Mouse (Mus musculus): Measurements from ENCODE around the gene Sox10. TPM values are rescaled to one million over a fixed set of nuclear protein-coding genes. Genes with fewer than 3 reads are reported as not detected.
A peak's percentile ranks its signal among the peaks of the same experiment; 100 is the strongest.

Gene Sox10
- total and polyA plus RNA-seq, 3 experiments = 0.11 TPM; not detected in 2

DNA sequence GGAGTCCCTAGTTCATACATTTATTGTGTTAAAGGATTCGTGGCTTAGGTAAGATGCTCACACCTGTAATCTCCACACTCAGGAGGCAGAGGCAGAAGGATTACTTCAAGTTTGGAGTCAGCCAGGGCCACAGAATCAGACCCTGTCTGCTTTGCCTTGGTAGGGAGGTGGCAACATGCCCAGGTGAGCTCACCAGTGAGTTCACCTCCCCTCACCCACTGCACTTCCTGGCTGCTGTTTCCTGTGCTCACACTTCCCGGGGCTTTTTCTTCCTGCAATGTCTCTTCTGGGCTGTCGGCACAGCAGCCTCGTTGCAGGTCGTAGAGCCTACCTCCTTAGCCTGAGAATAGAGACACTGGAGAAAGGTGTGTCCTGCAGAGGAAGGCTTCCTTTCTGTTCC is 49.8 kb downstream of the Sox10 start:
- peaks cover 5% of the 10 kb centered on the region for H3K4me1 ChIP-seq (ENCODE audit: insufficient read depth, low read depth, low read length)

DNA sequence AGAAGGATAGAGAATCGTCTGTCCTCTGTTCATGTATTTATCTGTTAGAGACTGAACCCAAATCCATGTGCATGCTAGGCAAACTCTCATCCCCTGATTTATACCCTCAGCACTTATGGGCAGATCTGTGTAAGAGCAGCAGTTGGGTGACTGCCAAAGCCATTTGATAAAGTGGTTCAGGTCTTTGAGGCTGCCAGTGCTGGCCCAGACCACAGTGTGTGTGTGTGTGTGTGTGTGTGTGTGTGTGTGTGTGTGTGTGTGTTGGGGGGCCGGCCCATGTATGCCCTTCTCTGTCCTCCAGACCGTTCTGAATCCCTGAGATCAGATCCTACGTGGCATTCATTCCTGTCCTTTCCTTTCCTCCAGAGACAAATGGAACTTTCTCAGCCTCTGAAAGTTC is 53.3 kb downstream of the Sox10 start:
- TF ChIP-seq POLR2AphosphoS5 (IDR thresholded peaks at IDR 0.05; ENCODE audit: insufficient replicate concordance, low read depth, low read length) = no peak
- TF ChIP-seq TAL1 (conservative IDR thresholded peaks at IDR 0.05; ENCODE audit: low read depth, low read length) = no peak
- no peak for TF ChIP-seq GATA1 (IDR thresholded peaks at IDR 0.05; ENCODE audit: borderline replicate concordance, low read length)
- no peak for TF ChIP-seq GATA2 (IDR thresholded peaks at IDR 0.05; ENCODE audit: borderline replicate concordance, low read depth, low read length)
- no peak for TF ChIP-seq CTCF (IDR thresholded peaks at IDR 0.05; ENCODE audit: low read depth, low read length)
- DNase-seq (ENCODE audit: low spot score) (no peak), ATAC-seq (ENCODE audit: extremely low read depth, insufficient number of reproducible peaks, low FRiP score, poor library complexity, severe bottlenecking) (no peak)
- no peak overlapping the region for H3K4me3 ChIP-seq (ENCODE audit: low read depth, low read length)
- peaks cover 27% of the 10 kb centered on the region for H3K4me1 ChIP-seq (ENCODE audit: insufficient read depth, low read depth, low read length)
- peaks cover 40% of the 10 kb centered on the region for H3K36me3 ChIP-seq (replicated peaks)
- H3K9me3 ChIP-seq (replicated peaks) = no peaks in the 10 kb centered on the region
- peaks cover 28% of the 10 kb centered on the region for H3K27me3 ChIP-seq (ENCODE audit: insufficient read depth, low read length)

More for the DNA sequence above, 49.8 kb downstream of the Sox10 start:
- ATAC-seq (ENCODE audit: extremely low read depth, insufficient number of reproducible peaks, low FRiP score, poor library complexity, severe bottlenecking) = no peak
- 0 out of 2 replicates have a peak, but pooled peaks cover 5% of the 10 kb centered on the region for H3K27me3 ChIP-seq (ENCODE audit: insufficient read depth, low read length)
- TF ChIP-seq POLR2AphosphoS5 (IDR thresholded peaks at IDR 0.05; ENCODE audit: insufficient replicate concordance, low read depth, low read length) (no peak), GATA1 (IDR thresholded peaks at IDR 0.05; ENCODE audit: borderline replicate concordance, low read length) (no peak), TAL1 (conservative IDR thresholded peaks at IDR 0.05; ENCODE audit: low read depth, low read length) (no peak), CTCF (IDR thresholded peaks at IDR 0.05; ENCODE audit: low read depth, low read length) (no peak), GATA2 (IDR thresholded peaks at IDR 0.05; ENCODE audit: borderline replicate concordance, low read depth, low read length) (no peak)
- H3K4me3 ChIP-seq (ENCODE audit: low read depth, low read length) = no peak overlapping the region
- DNase-seq (ENCODE audit: low spot score) = no peak
- H3K9me3 ChIP-seq (replicated peaks) = no peaks in the 10 kb centered on the region
- peaks cover 71% of the 10 kb centered on the region for H3K36me3 ChIP-seq (replicated peaks)

DNA sequence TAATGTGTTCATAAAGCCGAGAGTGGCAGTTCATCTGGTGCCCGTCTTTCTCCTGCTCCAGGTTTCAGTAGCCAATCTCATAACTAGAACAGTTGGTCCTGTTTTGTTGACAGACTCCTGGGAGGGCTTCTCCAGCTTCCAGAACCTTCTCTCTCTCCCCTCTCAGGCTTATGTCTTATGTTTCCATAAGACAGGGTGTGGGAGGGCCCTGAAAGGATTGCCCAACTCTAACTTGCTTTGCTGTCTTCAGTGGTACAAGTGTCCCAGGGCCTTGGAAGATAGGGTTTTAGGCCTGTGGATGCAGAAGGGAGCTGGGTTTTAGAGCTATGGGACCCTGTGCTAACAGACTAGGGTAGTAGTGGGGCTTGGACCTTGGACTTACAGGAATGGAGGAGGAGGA is 54.5 kb downstream of the Sox10 start:
- H3K4me3 ChIP-seq (ENCODE audit: low read depth, low read length) = no peak overlapping the region
- peaks cover 32% of the 10 kb centered on the region for H3K36me3 ChIP-seq (replicated peaks)
- no peaks in the 10 kb centered on the region for H3K9me3 ChIP-seq (replicated peaks)
- ATAC-seq (ENCODE audit: extremely low read depth, insufficient number of reproducible peaks, low FRiP score, poor library complexity, severe bottlenecking) = no peak
- no peak for TF ChIP-seq CTCF (IDR thresholded peaks at IDR 0.05; ENCODE audit: low read depth, low read length)
- no peak for TF ChIP-seq GATA1 (IDR thresholded peaks at IDR 0.05; ENCODE audit: borderline replicate concordance, low read length)
- no peak for TF ChIP-seq TAL1 (conservative IDR thresholded peaks at IDR 0.05; ENCODE audit: low read depth, low read length)
- no peak for TF ChIP-seq GATA2 (IDR thresholded peaks at IDR 0.05; ENCODE audit: borderline replicate concordance, low read depth, low read length)
- TF ChIP-seq POLR2AphosphoS5 (IDR thresholded peaks at IDR 0.05; ENCODE audit: insufficient replicate concordance, low read depth, low read length) = no peak
- DNase-seq (ENCODE audit: low spot score) = no peak
- H3K27me3 ChIP-seq (ENCODE audit: insufficient read depth, low read length) = peaks cover 36% of the 10 kb centered on the region
- peaks cover 34% of the 10 kb centered on the region for H3K4me1 ChIP-seq (ENCODE audit: insufficient read depth, low read depth, low read length)

DNA sequence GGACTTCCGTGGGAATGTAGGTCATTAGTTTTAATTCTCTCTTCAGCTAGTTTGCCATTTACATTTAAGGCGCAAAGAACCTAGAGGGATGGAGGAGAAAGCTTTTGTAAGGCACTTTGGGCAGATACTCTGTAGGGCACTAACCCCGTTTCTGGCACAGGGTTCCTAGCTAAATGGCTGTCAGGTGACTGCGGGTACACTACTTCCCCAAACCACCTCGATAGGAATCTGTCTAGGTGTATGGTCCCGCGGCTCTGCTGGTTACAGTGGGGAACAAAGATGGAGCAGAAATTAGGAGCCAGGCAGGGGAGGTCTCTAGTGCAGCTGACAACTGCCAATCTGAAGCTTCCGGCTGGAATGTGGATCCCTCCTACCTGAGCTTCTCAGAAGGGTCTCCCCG is 55.0 kb downstream of the Sox10 start:
- DNase-seq (ENCODE audit: low spot score) (peak; percentile 33), ATAC-seq (ENCODE audit: extremely low read depth, insufficient number of reproducible peaks, low FRiP score, poor library complexity, severe bottlenecking) (no peak)
- peak overlapping the region; percentile 19; the same call in 1 of the 2 replicates for H3K4me3 ChIP-seq (ENCODE audit: low read depth, low read length)
- H3K27me3 ChIP-seq (ENCODE audit: insufficient read depth, low read length) = peaks cover 38% of the 10 kb centered on the region
- TF ChIP-seq GATA1 (IDR thresholded peaks at IDR 0.05; ENCODE audit: borderline replicate concordance, low read length) (no peak), CTCF (IDR thresholded peaks at IDR 0.05; ENCODE audit: low read depth, low read length) (no peak), POLR2AphosphoS5 (IDR thresholded peaks at IDR 0.05; ENCODE audit: insufficient replicate concordance, low read depth, low read length) (no peak), TAL1 (conservative IDR thresholded peaks at IDR 0.05; ENCODE audit: low read depth, low read length) (no peak)
- peaks cover 35% of the 10 kb centered on the region for H3K4me1 ChIP-seq (ENCODE audit: insufficient read depth, low read depth, low read length)
- peaks cover 27% of the 10 kb centered on the region for H3K36me3 ChIP-seq (replicated peaks)
- H3K9me3 ChIP-seq (replicated peaks) = no peaks in the 10 kb centered on the region

DNA sequence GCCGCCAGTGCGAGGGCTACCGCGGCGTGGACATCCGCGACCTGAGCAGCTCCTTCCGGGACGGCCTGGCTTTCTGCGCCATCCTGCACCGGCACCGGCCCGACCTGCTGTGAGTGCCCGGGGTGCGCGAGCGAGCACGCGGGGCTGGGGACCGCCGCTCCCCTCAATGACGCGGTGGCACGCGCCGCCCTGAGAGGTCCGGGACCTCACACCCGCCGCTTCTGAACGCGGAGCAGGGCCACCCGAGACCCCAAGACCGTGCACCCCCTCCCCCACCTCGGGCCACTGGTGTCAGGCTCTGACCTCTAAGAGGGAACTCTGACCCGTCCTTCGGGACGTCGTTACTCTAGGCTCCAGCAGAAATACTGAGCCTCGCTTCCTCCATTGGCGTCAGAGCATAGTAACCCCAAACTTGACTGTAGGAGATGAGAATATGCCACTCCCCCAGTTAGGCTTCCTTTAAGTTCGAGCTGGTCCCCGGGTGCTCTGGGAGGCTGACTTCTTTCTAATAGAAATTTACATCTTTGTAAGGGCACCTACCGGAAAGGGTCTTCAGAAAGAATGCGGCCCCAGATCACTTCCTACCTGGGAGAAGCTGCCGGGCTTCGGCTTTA is 55.6 kb downstream of the Sox10 start:
- Histone ChIP-seq H3K9me3 (replicated peaks) (no peaks in the 10 kb centered on the region), H3K36me3 (replicated peaks) (peaks cover 21% of the 10 kb centered on the region), H3K4me1 (ENCODE audit: insufficient read depth, low read depth, low read length) (peaks cover 36% of the 10 kb centered on the region), H3K4me3 (ENCODE audit: low read depth, low read length) (peak overlapping the region; percentile 80), H3K27me3 (ENCODE audit: insufficient read depth, low read length) (peaks cover 42% of the 10 kb centered on the region)
- ATAC-seq (ENCODE audit: extremely low read depth, insufficient number of reproducible peaks, low FRiP score, poor library complexity, severe bottlenecking) (no peak; the same call in 1 of the 2 replicates), DNase-seq (ENCODE audit: low spot score) (peak; percentile 44)
- TF ChIP-seq POLR2AphosphoS5 (IDR thresholded peaks at IDR 0.05; ENCODE audit: insufficient replicate concordance, low read depth, low read length) (no peak), TAL1 (conservative IDR thresholded peaks at IDR 0.05; ENCODE audit: low read depth, low read length) (no peak), CTCF (IDR thresholded peaks at IDR 0.05; ENCODE audit: low read depth, low read length) (no peak), GATA1 (IDR thresholded peaks at IDR 0.05; ENCODE audit: borderline replicate concordance, low read length) (no peak), GATA2 (IDR thresholded peaks at IDR 0.05; ENCODE audit: borderline replicate concordance, low read depth, low read length) (no peak)

DNA sequence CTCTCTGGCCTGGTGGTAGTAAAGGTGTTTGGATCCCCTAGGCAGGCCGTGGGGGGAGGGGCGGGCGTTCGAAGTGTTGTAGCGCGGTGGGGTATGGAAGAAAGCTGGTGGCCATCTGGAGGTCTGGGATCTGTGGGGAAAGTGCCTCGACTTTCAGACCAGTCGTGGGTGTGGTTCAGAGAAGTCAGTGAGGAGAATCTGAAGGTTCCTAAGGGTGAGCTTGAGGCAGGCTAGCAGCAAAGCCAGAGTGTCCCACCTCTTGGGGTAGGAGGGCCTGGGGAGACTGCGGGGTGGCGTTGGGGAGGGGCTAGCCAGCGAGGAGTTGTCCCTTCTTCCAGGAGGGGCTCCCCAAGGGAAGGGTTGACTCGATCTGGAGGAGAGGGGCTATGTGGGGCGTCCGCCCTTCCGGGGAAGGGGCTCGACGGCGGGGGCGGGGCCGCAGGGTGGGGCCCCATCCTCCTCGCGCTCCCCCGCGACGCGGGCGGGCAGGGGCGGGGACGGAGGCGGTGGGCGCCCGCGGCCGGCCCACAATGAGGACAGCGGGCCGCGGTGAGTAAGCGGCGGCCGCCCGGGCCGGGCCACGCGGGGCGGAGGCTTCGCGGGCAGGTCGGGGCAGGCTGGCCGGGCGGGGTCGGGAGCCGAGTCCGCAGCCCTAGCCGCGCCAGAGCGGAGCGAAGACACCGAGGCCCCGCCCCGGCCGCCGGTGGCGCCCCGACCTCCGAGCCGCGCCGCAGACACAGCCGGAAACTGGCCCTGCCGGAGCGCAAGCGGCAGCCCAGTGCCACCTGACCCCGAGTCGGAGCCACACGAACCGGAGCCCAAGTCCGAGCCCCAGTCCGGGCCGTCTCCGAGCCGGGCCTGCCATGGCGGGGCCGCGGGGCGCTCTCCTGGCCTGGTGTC is 56.4 kb downstream of the Sox10 start, which contains the start of gene Micall1:
Micall1 (plus strand) TSS at position 478 of the 900 bp plus-strand sequence.
- Histone ChIP-seq H3K4me3 (ENCODE audit: low read depth, low read length) (peak within 1 kb of the TSS; percentile 80), H3K27me3 (ENCODE audit: insufficient read depth, low read length) (peaks cover 45% of the 10 kb centered on the region), H3K36me3 (replicated peaks) (peaks cover 16% of the 10 kb centered on the region), H3K4me1 (ENCODE audit: insufficient read depth, low read depth, low read length) (peaks cover 36% of the 10 kb centered on the region), H3K9me3 (replicated peaks) (no peaks in the 10 kb centered on the region)
- DNase-seq (ENCODE audit: low spot score) (peak; percentile 77), ATAC-seq (ENCODE audit: extremely low read depth, insufficient number of reproducible peaks, low FRiP score, poor library complexity, severe bottlenecking) (peak; percentile 4; the same call in 1 of the 2 replicates)
- TF ChIP-seq GATA2 (IDR thresholded peaks at IDR 0.05; ENCODE audit: borderline replicate concordance, low read depth, low read length) (no peak), TAL1 (conservative IDR thresholded peaks at IDR 0.05; ENCODE audit: low read depth, low read length) (no peak), GATA1 (IDR thresholded peaks at IDR 0.05; ENCODE audit: borderline replicate concordance, low read length) (no peak), POLR2AphosphoS5 (IDR thresholded peaks at IDR 0.05; ENCODE audit: insufficient replicate concordance, low read depth, low read length) (no peak), CTCF (IDR thresholded peaks at IDR 0.05; ENCODE audit: low read depth, low read length) (no peak)
